ENCODE assay signal across 8 mouse cellular contexts in the genomic region with DNA sequence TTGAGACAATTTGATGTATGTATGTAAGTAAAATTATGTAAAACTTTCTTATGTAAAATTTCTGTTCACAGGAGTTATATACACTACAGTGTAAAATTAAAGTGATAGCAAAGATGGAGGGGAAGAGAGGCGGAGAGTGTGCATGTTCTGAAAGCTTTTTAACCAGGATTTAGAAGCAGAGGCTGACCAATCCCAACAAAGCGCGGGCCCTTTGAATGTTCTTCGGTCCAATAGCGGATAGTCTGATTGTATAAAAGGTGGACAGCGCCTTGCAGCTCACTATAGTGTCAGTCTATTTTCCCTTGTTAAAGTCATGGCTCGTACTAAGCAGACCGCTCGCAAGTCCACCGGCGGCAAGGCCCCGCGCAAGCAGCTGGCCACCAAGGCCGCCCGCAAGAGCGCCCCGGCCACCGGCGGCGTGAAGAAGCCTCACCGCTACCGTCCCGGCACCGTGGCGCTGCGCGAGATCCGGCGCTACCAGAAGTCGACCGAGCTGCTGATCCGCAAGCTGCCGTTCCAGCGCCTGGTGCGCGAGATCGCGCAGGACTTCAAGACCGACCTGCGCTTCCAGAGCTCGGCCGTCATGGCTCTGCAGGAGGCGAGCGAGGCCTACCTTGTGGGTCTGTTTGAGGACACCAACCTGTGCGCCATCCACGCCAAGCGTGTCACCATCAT. TPM values are rescaled to one million over a fixed set of nuclear protein-coding genes. Genes with fewer than 3 reads are reported as not detected.
A peak's percentile ranks its signal among the peaks of the same experiment; 100 is the strongest.
DNase-seq lines count a peak whose midpoint lies in the region; ATAC-seq and TF ChIP-seq lines count a peak whose summit lies in the region.
"Not testable (repeated sequence)": the region's sequence is repeated elsewhere in the genome, so short reads cannot be mapped to it uniquely, and the experiment has no call there.

Gene Hist1h3b (plus strand): TSS at position 201 of the 675 bp plus-strand sequence.

- H3K27ac ChIP-seq in forebrain, embryonic 15.5 days (replicated peaks): peak within 1 kb of the TSS; percentile 97
- H3K27ac ChIP-seq in neural tube, embryonic 15.5 days (replicated peaks): peak within 1 kb of the TSS; percentile 93

- not testable (repeated sequence) for H3K9me3 ChIP-seq in forebrain, embryonic 15.5 days; neural tube, embryonic 15.5 days (replicated peaks)

- H3K4me3 ChIP-seq in forebrain, embryonic 15.5 days: peak within 1 kb of the TSS; percentile 51
- peak within 1 kb of the TSS; percentile 16 for H3K4me3 ChIP-seq in lung, adult 2 months (replicated peaks; ENCODE audit: extremely low read depth, low read depth, low read length)
- H3K4me3 ChIP-seq in neural tube, embryonic 15.5 days (replicated peaks): peak within 1 kb of the TSS; percentile 46

- TF ChIP-seq POLR2A in lung, adult 2 months (IDR thresholded peaks at IDR 0.05; ENCODE audit: borderline replicate concordance, extremely low read depth, low read depth, low read length): not testable (repeated sequence)

- H3K36me3 ChIP-seq in forebrain, embryonic 15.5 days; neural tube, embryonic 15.5 days: not testable (repeated sequence)

- peaks cover 31% of the 10 kb centered on the region for H3K4me1 ChIP-seq in forebrain, embryonic 15.5 days
- not testable (repeated sequence) for H3K4me1 ChIP-seq in lung, adult 2 months (ENCODE audit: control insufficient read depth, insufficient read depth, low read length)
- H3K4me1 ChIP-seq in neural tube, embryonic 15.5 days: peaks cover 17% of the 10 kb centered on the region

- intact Hi-C loops in heart, postnatal 36 days (cut with DNase I): not testable (repeated sequence)

- DNase-seq in ES-CJ7 (ENCODE audit: low read depth, low spot score): peak; percentile 97
- DNase-seq in cerebellum, adult 11-12 months: peak; percentile 70
- peak; percentile 79 to 86 for DNase-seq in heart, postnatal 36 days
- DNase-seq in layer of hippocampus, adult 18-20 months (ENCODE audit: low spot score in 2 of 2): peak; percentile 83 to 97
- peak; percentile 68 for DNase-seq in lung, adult 2 months
- peak; percentile 85 for DNase-seq in testis, postnatal 14 days (ENCODE audit: low spot score)

- H3K27me3 ChIP-seq in forebrain, embryonic 15.5 days; neural tube, embryonic 15.5 days (replicated peaks): not testable (repeated sequence)

- TF ChIP-seq CTCF in lung, adult 2 months (IDR thresholded peaks at IDR 0.05; ENCODE audit: insufficient read depth, low read length): not testable (repeated sequence)

- WGBS in forebrain, embryonic 15.5 days: under 1% methylated on average over 21 of the region's 47 CpGs
- 3% methylated on average over 18 of the region's 47 CpGs for WGBS in lung, adult 2 months
- 0% methylated on average over 19 of the region's 47 CpGs for WGBS in neural tube, embryonic 15.5 days

- peak within 1 kb of the TSS; percentile 52 for H3K9ac ChIP-seq in forebrain, embryonic 15.5 days (replicated peaks)
- H3K9ac ChIP-seq in neural tube, embryonic 15.5 days (replicated peaks): peak within 1 kb of the TSS; percentile 52

- peak within 1 kb of the TSS; percentile 77 for H3K4me2 ChIP-seq in forebrain, embryonic 15.5 days (replicated peaks)
- peak within 1 kb of the TSS; percentile 81 for H3K4me2 ChIP-seq in neural tube, embryonic 15.5 days

- peak; percentile 85 for ATAC-seq in forebrain, embryonic 15.5 days (replicated peaks)
- ATAC-seq in neural tube, embryonic 15.5 days (ENCODE audit: low FRiP score): peak; percentile 80

RNA-seq across cellular contexts. Expression of gene Hist1h3b, which starts in this region (rescaled TPM):
- 7.9 and 11.7 TPM in 2 replicates for polyA plus RNA-seq in forebrain, embryonic 15.5 days (2015; fragmentation: Nextera tagmentation; extraction: Ambion mirVana)
- 10 to 100 TPM; 20.4 to 22.0 TPM for total RNA-seq in heart, postnatal 36 days (2021)
- 1 to 10 TPM; 7.6 to 9.4 TPM for total RNA-seq in layer of hippocampus, adult 18-20 months (2021)
- 2.6 and 3.8 TPM in 2 replicates for polyA plus RNA-seq in lung, adult 2 months (2012; rRNA removed)
- polyA plus RNA-seq in neural tube, embryonic 15.5 days (2015; fragmentation: Nextera tagmentation; extraction: Ambion mirVana): 1.2 and 2.0 TPM in 2 replicates

Comparison
In these comparisons a context has a peak if more than half of its experiments do, and no peak if none do; other contexts are left out.
1. Peak in every context shown above with its lines: DNase-seq, ATAC-seq, H3K4me3 ChIP-seq and H3K27ac ChIP-seq.